Mouse (Mus musculus) intestine, embryonic 16.5 days (tissue): Measurements from ENCODE around the gene Sema4d. TPM values are rescaled to one million over a fixed set of nuclear protein-coding genes. Genes with fewer than 3 reads are reported as not detected.

Source experiments
- ATAC-seq: fragments of 200-750 bp; cut with Nextera tagmentation; 2 replicates; pipeline ENCODE4 v1.8.0; 2017; ENCODE audit warnings: moderate TSS enrichment, moderate library complexity
- H3K27ac ChIP-seq: fragments of 300-500 bp; sonication (generic); 2 replicates; pipeline ENCODE4 v1.5.1; 2014; ENCODE audit warnings: mild to moderate bottlenecking, low read length
- H3K27me3 ChIP-seq: fragments of 300-500 bp; sonication (generic); replicated peaks from 2 replicates; pipeline ENCODE4 v1.6.1; 2014; ENCODE audit warnings: low read length, control low read depth, mixed read lengths; ENCODE audit not compliant: control insufficient read depth, insufficient read depth
- H3K36me3 ChIP-seq: fragments of 300-500 bp; sonication (generic); 2 replicates; pipeline ENCODE4 v1.6.1; 2014; ENCODE audit warnings: low read length, control low read depth; ENCODE audit not compliant: control insufficient read depth, insufficient read depth
- H3K4me1 ChIP-seq: fragments of 300-500 bp; sonication (generic); 2 replicates; pipeline ENCODE4 v1.6.1; 2014; ENCODE audit warnings: low read length, control low read depth, mixed read lengths; ENCODE audit not compliant: control insufficient read depth, insufficient read depth
- H3K4me2 ChIP-seq: fragments of 300-500 bp; sonication (generic); 2 replicates; pipeline ENCODE4 v1.6.1; 2014; ENCODE audit warnings: low read depth, low read length, control low read depth
- H3K4me3 ChIP-seq: fragments of 300-500 bp; sonication (generic); 2 replicates; pipeline ENCODE4 v1.5.1; 2014; ENCODE audit warnings: mild to moderate bottlenecking, low read length
- H3K9ac ChIP-seq: fragments of 300-500 bp; sonication (generic); 2 replicates; pipeline ENCODE4 v1.6.1; 2014; ENCODE audit warnings: low read depth, low read length
- H3K9me3 ChIP-seq: fragments of 300-500 bp; sonication (generic); 2 replicates; pipeline ENCODE4 v1.6.1; 2016; ENCODE audit warnings: low read length, control low read depth; ENCODE audit not compliant: control insufficient read depth
- WGBS: fragments of 180-500 bp; shearing (Covaris S2); extraction: QIAGEN DNeasy Blood & Tissue Kit; methylation state at CpG from one replicate; pipeline ENCODE4 v1.1.7; 2014; 5-methylcytosine and 5-hydroxymethylcytosine counted together
- polyA plus RNA-seq: library from polyadenylated mRNA; unstranded; fragments of >200 nt; fragmentation: Nextera tagmentation; extraction: Ambion mirVana; gene quantifications from 2 replicates; pipeline ENCODE4 v1.2.1, GENCODE M21; 2015

Sema4d gene
- polyA plus RNA-seq, 1 experiment from 2014 or later: 5.7 TPM

DNA sequence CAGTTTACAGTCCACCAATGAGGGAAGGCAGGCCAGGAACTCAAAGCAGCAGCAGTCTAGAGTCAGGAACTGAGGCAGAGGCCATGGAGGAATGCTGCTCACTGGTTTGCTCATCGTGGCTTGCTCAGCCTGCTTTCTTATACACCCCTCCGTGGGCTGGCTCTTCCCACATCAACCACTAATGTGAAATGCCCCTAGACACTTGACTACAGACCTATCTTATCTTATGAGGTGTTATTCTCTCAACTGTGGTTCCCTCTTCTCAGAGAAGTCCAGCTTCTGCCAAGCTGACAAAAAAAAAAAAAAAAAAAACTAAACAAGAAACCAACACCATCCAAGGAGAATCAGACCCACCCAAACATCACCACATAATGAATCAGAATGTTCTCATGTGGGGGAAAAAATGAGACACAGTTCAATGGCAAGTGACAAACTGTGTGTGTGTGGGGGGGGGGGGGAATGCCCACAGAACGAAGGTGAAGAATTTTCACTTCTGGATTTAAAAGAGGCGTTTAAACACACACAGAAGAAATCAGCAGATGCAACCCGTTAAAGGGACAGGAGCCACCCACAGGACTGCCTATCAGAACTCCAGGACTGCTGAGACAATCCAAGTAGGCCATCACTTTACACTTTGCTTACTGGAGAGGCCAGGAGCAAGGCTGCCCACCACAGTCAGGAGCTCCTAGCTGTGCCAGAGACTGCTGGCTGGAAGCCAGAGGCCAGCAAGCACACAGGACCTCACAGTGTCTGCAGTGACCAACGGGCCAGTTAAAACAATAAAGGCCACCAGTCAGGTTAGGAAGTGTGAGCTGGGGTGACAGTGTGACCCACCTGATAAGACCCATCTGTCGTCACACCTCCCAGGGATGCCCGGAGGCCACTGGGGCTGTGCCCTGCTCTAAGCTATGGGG is 76.9 kb downstream of the Sema4d start:
- 67% methylated on average over 8 of the region's 8 CpGs for WGBS
- Histone ChIP-seq H3K9ac (no peak overlapping the region), H3K4me3 (no peak overlapping the region), H3K27me3 (no peaks in the 10 kb centered on the region), H3K27ac (no peak overlapping the region), H3K4me2 (no peak overlapping the region), H3K9me3 (no peaks in the 10 kb centered on the region), H3K36me3 (peaks cover 4% of the 10 kb centered on the region; the same call in 1 of the 2 replicates), H3K4me1 (no peaks in the 10 kb centered on the region)
- ATAC-seq: no peak

DNA sequence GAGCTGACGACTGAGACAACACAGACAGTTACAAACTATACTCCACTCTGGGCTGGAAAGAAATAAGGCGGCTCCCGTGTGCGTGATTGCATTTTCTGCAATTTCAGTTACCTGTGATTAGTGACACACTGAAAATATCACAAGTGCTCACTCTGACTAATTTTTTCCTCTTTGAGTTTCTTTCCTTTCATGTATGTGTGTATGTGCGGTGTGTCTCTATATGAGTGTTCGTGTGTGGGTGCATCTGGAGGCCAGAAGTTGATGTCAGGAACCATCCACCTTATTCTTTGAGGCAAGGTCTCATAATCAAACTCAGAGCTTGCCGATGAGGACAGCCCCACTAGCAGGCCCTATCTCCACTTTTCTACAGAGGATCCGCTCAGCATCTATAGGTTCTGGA is 81.5 kb downstream of the Sema4d start:
- Histone ChIP-seq H3K27me3 (no peaks in the 10 kb centered on the region), H3K27ac (no peak overlapping the region), H3K4me2 (no peak overlapping the region), H3K9ac (no peak overlapping the region), H3K9me3 (no peaks in the 10 kb centered on the region), H3K4me3 (no peak overlapping the region), H3K36me3 (no peaks in the 10 kb centered on the region), H3K4me1 (peaks cover 7% of the 10 kb centered on the region)
- no peak for ATAC-seq
- 95% methylated on average over 8 of the region's 8 CpGs for WGBS

GRCm38 (mm10) chr13:51710738-51711137 is 82.8 kb downstream of the Sema4d start:
- 55% methylated on average over 7 of the region's 7 CpGs for WGBS
- Histone ChIP-seq H3K4me1 (peaks cover 7% of the 10 kb centered on the region), H3K36me3 (no peaks in the 10 kb centered on the region), H3K9me3 (no peaks in the 10 kb centered on the region), H3K27ac (no peak overlapping the region; the same call in 1 of the 2 replicates), H3K27me3 (no peaks in the 10 kb centered on the region), H3K4me2 (no peak overlapping the region), H3K9ac (peak overlapping the region; percentile 10; the same call in 1 of the 2 replicates), H3K4me3 (no peak overlapping the region)
- ATAC-seq: peak; percentile 82

DNA sequence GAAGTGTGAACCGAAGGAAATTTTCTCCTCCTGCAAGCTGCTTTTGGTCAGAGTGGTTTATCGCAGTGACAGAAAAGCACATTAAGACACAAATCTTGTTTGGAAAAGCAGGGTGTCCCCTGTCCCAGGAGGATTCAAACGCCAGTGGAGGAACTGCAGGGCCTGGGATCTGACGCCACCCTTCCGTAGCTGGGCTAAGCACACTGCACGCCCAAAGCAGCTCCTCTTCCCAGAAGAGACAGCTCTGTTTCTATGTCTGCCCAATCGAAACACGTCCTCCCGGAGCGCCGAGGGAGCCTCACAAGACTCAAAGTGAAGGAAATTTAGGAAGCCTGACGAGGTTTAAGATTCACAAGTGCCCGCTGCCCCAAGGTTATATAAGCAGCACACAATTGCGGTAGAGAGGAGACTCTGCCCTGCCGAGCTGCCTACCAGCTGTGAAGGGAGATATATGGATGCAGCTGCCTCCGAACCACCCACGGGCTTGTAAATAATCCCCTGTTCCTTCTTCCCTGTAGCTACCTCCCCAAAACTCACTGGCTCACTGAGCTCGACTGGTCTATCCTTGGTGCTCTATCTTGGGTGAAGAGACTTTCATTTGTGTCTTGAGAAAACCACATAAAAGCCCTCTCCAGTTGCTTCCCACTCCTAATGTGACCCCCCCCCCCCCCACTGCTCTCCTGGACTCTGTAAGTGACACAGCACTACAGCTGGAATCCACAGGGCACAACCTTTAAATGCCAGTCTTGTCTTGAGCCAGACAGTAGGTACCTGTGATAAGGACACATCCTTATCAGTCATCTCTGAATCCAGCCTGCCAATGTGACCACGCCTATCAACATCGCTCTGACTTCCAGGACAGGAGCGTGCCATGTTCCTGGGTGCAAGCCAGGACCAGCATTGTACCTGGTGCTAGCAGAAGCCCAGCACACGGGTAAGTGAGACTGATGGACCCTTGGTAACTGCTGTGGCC is 87.4 kb downstream of the Sema4d start:
- H3K4me1 ChIP-seq: peaks cover 6% of the 10 kb centered on the region
- no peaks in the 10 kb centered on the region for H3K9me3 ChIP-seq
- H3K9ac ChIP-seq: 0 out of 2 replicates have a peak overlapping the region, but pooled peaks have one; percentile 6
- no peak overlapping the region for H3K27ac ChIP-seq
- H3K4me2 ChIP-seq: peak overlapping the region; percentile 33
- 57% methylated on average over 22 of the region's 22 CpGs for WGBS
- H3K4me3 ChIP-seq: no peak overlapping the region
- ATAC-seq: no peak
- no peaks in the 10 kb centered on the region for H3K36me3 ChIP-seq
- no peaks in the 10 kb centered on the region for H3K27me3 ChIP-seq

- H3K27ac ChIP-seq: no peak overlapping the region
- H3K4me1 ChIP-seq: no peaks in the 10 kb centered on the region; the same call in 1 of the 2 replicates
- ATAC-seq: no peak
- no peak overlapping the region for H3K4me3 ChIP-seq
- H3K4me2 ChIP-seq: no peak overlapping the region
- H3K36me3 ChIP-seq: no peaks in the 10 kb centered on the region
- no peaks in the 10 kb centered on the region for H3K27me3 ChIP-seq
- 77% methylated on average over 5 of the region's 5 CpGs for WGBS
- no peaks in the 10 kb centered on the region for H3K9me3 ChIP-seq
- H3K9ac ChIP-seq: no peak overlapping the region
These were observed 89.7 kb downstream of the Sema4d start for GRCm38 (mm10) chr13:51703893-51704292.

DNA sequence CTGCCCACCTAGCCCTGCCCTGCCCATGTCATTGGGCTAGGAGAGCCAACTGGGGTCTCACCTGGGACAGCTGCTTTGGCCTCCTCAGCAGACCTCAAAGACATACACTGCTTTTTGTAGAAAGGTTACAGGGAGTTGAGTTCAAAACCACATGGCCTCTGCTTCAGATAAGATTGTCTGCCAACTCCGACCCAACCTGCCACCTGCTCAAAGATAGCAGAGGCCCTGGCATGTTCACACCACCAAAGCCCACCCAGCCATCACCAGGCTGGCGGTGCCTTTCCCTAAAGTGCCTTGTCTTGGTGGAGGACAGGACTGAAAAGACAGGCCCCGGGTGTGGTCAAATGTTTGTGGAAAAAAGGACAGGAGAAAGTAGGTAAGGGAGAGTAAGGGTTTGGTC is 95.2 kb downstream of the Sema4d start:
- Histone ChIP-seq H3K9me3 (no peaks in the 10 kb centered on the region), H3K4me1 (no peaks in the 10 kb centered on the region)

DNA sequence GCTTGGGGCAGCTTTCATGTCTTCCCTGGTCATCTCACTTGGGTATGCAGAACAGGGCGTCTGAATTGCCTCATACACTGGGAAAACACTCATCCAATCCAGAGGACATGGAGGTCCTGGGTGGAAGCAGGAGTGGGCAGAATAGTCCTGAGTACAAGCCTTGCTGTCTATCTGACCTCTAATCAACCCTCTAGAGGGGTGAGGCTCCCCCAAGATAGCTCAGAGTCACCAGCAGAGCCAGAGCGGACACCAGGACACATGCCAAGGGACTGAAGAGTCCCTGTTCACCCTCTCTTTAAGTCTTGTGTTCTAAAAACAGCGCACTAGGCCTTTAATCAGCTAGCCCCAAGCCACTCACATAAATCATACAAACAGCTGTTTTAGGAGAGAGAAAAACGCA is 95.7 kb downstream of the Sema4d start:
- Histone ChIP-seq H3K4me3 (no peak overlapping the region), H3K9me3 (no peaks in the 10 kb centered on the region), H3K27me3 (no peaks in the 10 kb centered on the region), H3K4me1 (no peaks in the 10 kb centered on the region), H3K36me3 (no peaks in the 10 kb centered on the region), H3K9ac (no peak overlapping the region), H3K4me2 (no peak overlapping the region), H3K27ac (no peak overlapping the region)
- no peak for ATAC-seq
- 61% methylated on average over 4 of the region's 4 CpGs for WGBS

More for the DNA sequence above, 95.2 kb downstream of the Sema4d start:
- no peaks in the 10 kb centered on the region for H3K27me3 ChIP-seq
- 76% methylated on average over 3 of the region's 3 CpGs for WGBS
- no peak overlapping the region for H3K9ac ChIP-seq
- H3K27ac ChIP-seq: no peak overlapping the region
- no peak overlapping the region for H3K4me3 ChIP-seq
- H3K4me2 ChIP-seq: no peak overlapping the region
- ATAC-seq: no peak
- no peaks in the 10 kb centered on the region for H3K36me3 ChIP-seq

DNA sequence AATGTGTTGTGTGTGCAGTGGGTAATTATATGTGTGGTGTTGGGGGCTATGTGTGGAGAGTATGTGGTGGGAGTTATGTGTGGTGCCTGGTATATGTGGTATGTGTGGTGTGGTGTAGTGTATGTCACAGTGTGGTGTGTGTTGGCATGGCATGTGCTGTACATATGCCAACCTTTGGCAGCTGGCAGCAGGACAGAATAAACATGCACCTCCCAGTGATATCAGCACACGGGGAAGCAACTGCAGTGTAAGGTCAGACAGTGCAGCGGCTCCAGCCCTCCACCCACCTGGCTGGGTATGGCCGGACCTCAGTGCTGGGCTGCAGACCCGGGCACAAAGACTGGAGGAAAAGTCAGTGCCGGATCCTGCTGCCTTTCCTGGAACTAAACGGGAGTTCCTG is 96.1 kb downstream of the Sema4d start:
- no peak overlapping the region for H3K9ac ChIP-seq
- no peaks in the 10 kb centered on the region for H3K9me3 ChIP-seq
- no peak overlapping the region for H3K4me2 ChIP-seq
- no peaks in the 10 kb centered on the region for H3K27me3 ChIP-seq
- H3K4me3 ChIP-seq: no peak overlapping the region
- H3K27ac ChIP-seq: no peak overlapping the region
- no peak for ATAC-seq
- 77% methylated on average over 6 of the region's 6 CpGs for WGBS
- no peaks in the 10 kb centered on the region for H3K4me1 ChIP-seq
- no peaks in the 10 kb centered on the region for H3K36me3 ChIP-seq

- Histone ChIP-seq H3K9ac (no peak overlapping the region), H3K27me3 (no peaks in the 10 kb centered on the region), H3K9me3 (no peaks in the 10 kb centered on the region), H3K4me1 (no peaks in the 10 kb centered on the region), H3K4me3 (no peak overlapping the region), H3K27ac (no peak overlapping the region), H3K36me3 (no peaks in the 10 kb centered on the region), H3K4me2 (no peak overlapping the region)
- no peak for ATAC-seq
These were observed 97.1 kb downstream of the Sema4d start for GRCm38 (mm10) chr13:51696481-51696880.
